Mouse (Mus musculus): ENCODE results near the gene Prr23a1. TPM values are rescaled to one million over a fixed set of nuclear protein-coding genes. Genes with fewer than 3 reads are reported as not detected.
"Not testable (repeated sequence)": the region's sequence is repeated elsewhere in the genome, so short reads cannot be mapped to it uniquely, and the experiment has no call there.

Gene Prr23a1
- polyA plus RNA-seq (2015; fragmentation: Nextera tagmentation; extraction: Ambion mirVana), result not detected in 2 replicates

DNA sequence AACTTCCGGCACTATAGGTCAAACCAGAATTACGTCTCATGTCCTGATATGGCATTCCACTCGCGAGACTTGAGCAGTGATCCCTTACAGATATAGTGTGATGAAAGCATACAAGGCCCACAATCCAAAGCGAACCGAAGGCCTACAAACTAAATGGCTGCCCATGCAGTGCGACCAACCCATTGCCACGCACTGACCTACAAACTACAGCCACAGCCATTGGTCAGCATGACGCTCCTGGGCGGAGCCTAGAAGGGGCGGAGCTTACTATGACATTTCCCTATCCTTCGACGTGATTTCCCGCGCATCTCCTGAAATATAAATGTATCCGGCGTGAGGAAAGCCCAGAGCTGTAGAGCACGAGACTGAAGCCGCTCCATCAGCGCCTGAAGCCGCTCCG, at the start of gene Prr23a1:
TSS of gene Prr23a1 (plus strand) at position 387 of the 400 bp plus-strand sequence.
- Histone ChIP-seq H3K9me3 (no peaks in the 10 kb centered on the region), H3K4me2 (peak within 1 kb of the TSS; percentile 36), H3K9ac (no peak within 1 kb of the TSS), H3K4me3 (peak within 1 kb of the TSS; percentile 14; the same call in 1 of the 2 replicates), H3K27ac (replicated peaks) (no peak within 1 kb of the TSS), H3K4me1 (replicated peaks) (no peaks in the 10 kb centered on the region), H3K27me3 (no peaks in the 10 kb centered on the region), H3K36me3 (no peaks in the 10 kb centered on the region)
- no peak for ATAC-seq (ENCODE audit: low read depth)
- WGBS, result 57% methylated on average over 22 of the region's 22 CpGs

GRCm38 (mm10) chr9:98799021-98799420, 43.3 kb upstream of the Prr23a1 start:
- 48% methylated on average over 1 of the region's 1 CpGs for WGBS
- ATAC-seq (ENCODE audit: low read depth), result no peak
- H3K4me2 ChIP-seq, result no peak overlapping the region
- no peaks in the 10 kb centered on the region for H3K36me3 ChIP-seq
- no peak overlapping the region for H3K27ac ChIP-seq (replicated peaks)
- H3K9me3 ChIP-seq, result no peaks in the 10 kb centered on the region
- H3K27me3 ChIP-seq, result no peaks in the 10 kb centered on the region
- H3K4me1 ChIP-seq (replicated peaks), result no peaks in the 10 kb centered on the region
- H3K9ac ChIP-seq, result no peak overlapping the region
- H3K4me3 ChIP-seq, result no peak overlapping the region

GRCm38 (mm10) chr9:98803971-98804370, 38.3 kb upstream of the Prr23a1 start:
- Histone ChIP-seq H3K4me2 (no peak overlapping the region), H3K9ac (no peak overlapping the region), H3K27me3 (no peaks in the 10 kb centered on the region), H3K4me3 (no peak overlapping the region), H3K36me3 (no peaks in the 10 kb centered on the region), H3K4me1 (replicated peaks) (no peaks in the 10 kb centered on the region), H3K27ac (replicated peaks) (no peak overlapping the region), H3K9me3 (no peaks in the 10 kb centered on the region)
- ATAC-seq (ENCODE audit: low read depth), result no peak
- 67% methylated on average over 12 of the region's 12 CpGs for WGBS

GRCm38 (mm10) chr9:98805511-98805910, 36.8 kb upstream of the Prr23a1 start:
- H3K4me1 ChIP-seq (replicated peaks), result no peaks in the 10 kb centered on the region
- H3K4me3 ChIP-seq, result no peak overlapping the region
- 73% methylated on average over 15 of the region's 15 CpGs for WGBS
- H3K4me2 ChIP-seq, result no peak overlapping the region
- no peak overlapping the region for H3K27ac ChIP-seq (replicated peaks)
- no peaks in the 10 kb centered on the region for H3K27me3 ChIP-seq
- no peak for ATAC-seq (ENCODE audit: low read depth)
- no peaks in the 10 kb centered on the region for H3K36me3 ChIP-seq
- H3K9me3 ChIP-seq, result no peaks in the 10 kb centered on the region
- no peak overlapping the region for H3K9ac ChIP-seq

- H3K4me3 ChIP-seq, result no peak overlapping the region
- 80% methylated on average over 3 of the region's 3 CpGs for WGBS
- no peak overlapping the region for H3K27ac ChIP-seq (replicated peaks)
- H3K9ac ChIP-seq, result no peak overlapping the region
- ATAC-seq (ENCODE audit: low read depth), result no peak
- H3K9me3 ChIP-seq, result no peaks in the 10 kb centered on the region
- H3K4me2 ChIP-seq, result no peak overlapping the region
- no peaks in the 10 kb centered on the region for H3K4me1 ChIP-seq (replicated peaks)
- H3K27me3 ChIP-seq, result no peaks in the 10 kb centered on the region
- H3K36me3 ChIP-seq, result no peaks in the 10 kb centered on the region
Measured at GRCm38 (mm10) chr9:98805934-98806333, 36.4 kb upstream of the Prr23a1 start.

GRCm38 (mm10) chr9:98807631-98808030, 34.7 kb upstream of the Prr23a1 start:
- Histone ChIP-seq H3K27ac (replicated peaks) (no peak overlapping the region), H3K9ac (no peak overlapping the region), H3K4me1 (replicated peaks) (no peaks in the 10 kb centered on the region), H3K4me2 (no peak overlapping the region), H3K27me3 (no peaks in the 10 kb centered on the region), H3K36me3 (no peaks in the 10 kb centered on the region), H3K9me3 (no peaks in the 10 kb centered on the region), H3K4me3 (no peak overlapping the region)
- 86% methylated on average over 8 of the region's 8 CpGs for WGBS
- no peak for ATAC-seq (ENCODE audit: low read depth)

DNA sequence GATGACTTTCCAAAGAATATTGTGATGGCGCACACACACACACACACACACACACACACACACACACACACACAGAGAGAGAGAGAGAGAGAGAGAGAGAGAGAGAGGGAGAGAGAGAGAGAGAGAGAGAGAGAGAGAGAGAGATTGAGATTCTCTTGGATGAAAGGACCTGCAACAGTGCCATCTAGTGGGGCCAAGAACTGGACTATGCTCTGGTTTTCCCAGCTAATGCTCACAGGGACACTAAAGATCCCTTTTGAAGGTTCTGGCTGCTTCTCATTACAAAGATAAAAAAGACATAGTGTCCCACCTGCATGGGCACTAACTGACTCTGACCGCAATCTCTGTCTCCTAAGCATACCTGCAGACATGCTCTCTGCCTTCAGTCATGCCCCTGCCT, 32.8 kb upstream of the Prr23a1 start:
- H3K36me3 ChIP-seq; H3K27ac ChIP-seq (replicated peaks); H3K4me1 ChIP-seq (replicated peaks); H3K4me2 ChIP-seq; H3K4me3 ChIP-seq; ATAC-seq (ENCODE audit: low read depth); H3K9me3 ChIP-seq; H3K27me3 ChIP-seq; H3K9ac ChIP-seq: not testable (repeated sequence)
- 70% methylated on average over 2 of the region's 2 CpGs for WGBS

DNA sequence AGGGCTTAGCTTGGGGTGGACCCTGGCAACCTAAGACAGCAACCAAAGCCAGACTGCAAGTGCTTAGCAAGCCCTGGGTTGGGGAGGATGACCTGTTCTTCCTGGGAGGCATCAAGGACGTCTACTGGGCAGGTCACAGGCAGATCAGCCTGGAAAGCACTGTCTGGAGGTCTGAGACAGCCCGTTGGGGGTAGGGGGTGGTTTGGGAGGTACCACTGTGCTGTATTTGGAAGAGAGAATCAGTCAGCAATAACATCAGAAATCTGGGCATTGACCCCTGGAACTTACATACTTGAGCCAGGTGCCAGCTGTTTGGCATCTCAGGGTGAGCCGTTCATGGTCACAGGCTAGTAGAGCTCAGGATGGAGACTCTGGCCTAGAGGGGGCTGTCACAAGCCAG, 26.2 kb upstream of the Prr23a1 start:
- Histone ChIP-seq H3K27ac (replicated peaks) (no peak overlapping the region), H3K36me3 (no peaks in the 10 kb centered on the region), H3K4me2 (no peak overlapping the region), H3K4me1 (replicated peaks) (no peaks in the 10 kb centered on the region), H3K9ac (no peak overlapping the region), H3K9me3 (no peaks in the 10 kb centered on the region), H3K27me3 (no peaks in the 10 kb centered on the region), H3K4me3 (no peak overlapping the region)
- WGBS, result 78% methylated on average over 3 of the region's 3 CpGs
- no peak for ATAC-seq (ENCODE audit: low read depth)

GRCm38 (mm10) chr9:98817592-98817991, 24.7 kb upstream of the Prr23a1 start:
- Histone ChIP-seq H3K27ac (replicated peaks) (no peak overlapping the region), H3K36me3 (no peaks in the 10 kb centered on the region), H3K9ac (no peak overlapping the region), H3K4me3 (no peak overlapping the region), H3K9me3 (no peaks in the 10 kb centered on the region), H3K4me1 (replicated peaks) (no peaks in the 10 kb centered on the region), H3K4me2 (no peak overlapping the region), H3K27me3 (no peaks in the 10 kb centered on the region)
- 83% methylated on average over 7 of the region's 7 CpGs for WGBS
- no peak for ATAC-seq (ENCODE audit: low read depth)

GRCm38 (mm10) chr9:98818971-98819370, 23.3 kb upstream of the Prr23a1 start:
- 82% methylated on average over 5 of the region's 5 CpGs for WGBS
- no peak overlapping the region for H3K4me3 ChIP-seq
- H3K4me2 ChIP-seq, result no peak overlapping the region
- no peak for ATAC-seq (ENCODE audit: low read depth)
- peaks cover 7% of the 10 kb centered on the region for H3K9me3 ChIP-seq
- no peak overlapping the region for H3K27ac ChIP-seq (replicated peaks)
- no peaks in the 10 kb centered on the region for H3K36me3 ChIP-seq
- H3K27me3 ChIP-seq, result no peaks in the 10 kb centered on the region
- no peaks in the 10 kb centered on the region for H3K4me1 ChIP-seq (replicated peaks)
- no peak overlapping the region for H3K9ac ChIP-seq

- Histone ChIP-seq H3K4me2 (no peak overlapping the region), H3K9ac (no peak overlapping the region), H3K27me3 (no peaks in the 10 kb centered on the region), H3K9me3 (peaks cover 8% of the 10 kb centered on the region), H3K4me1 (replicated peaks) (no peaks in the 10 kb centered on the region), H3K4me3 (no peak overlapping the region), H3K27ac (replicated peaks) (no peak overlapping the region), H3K36me3 (no peaks in the 10 kb centered on the region)
- WGBS, result 92% methylated on average over 2 of the region's 2 CpGs
- no peak for ATAC-seq (ENCODE audit: low read depth)
Measured at GRCm38 (mm10) chr9:98819481-98819880, 22.8 kb upstream of the Prr23a1 start.

DNA sequence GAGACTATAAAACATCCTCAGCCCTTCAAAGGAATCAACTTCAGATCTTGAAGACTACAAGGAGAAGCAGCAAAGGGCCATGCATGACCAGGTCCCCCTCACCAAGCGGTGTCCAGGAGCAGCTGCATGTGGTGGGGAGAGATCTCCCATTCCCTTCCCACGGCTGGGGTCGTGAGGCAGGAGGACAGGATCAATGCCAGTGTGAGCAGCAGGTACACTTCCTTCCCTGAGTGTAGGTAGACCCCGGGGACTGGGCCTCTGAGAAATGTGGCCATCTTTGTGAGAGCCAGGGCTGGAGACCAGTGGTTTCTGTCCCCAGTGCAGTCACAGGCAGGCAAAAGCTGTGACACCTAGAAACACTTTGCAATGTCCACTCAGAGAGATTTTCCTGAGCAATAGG, 21.8 kb upstream of the Prr23a1 start:
- Histone ChIP-seq H3K4me1 (replicated peaks) (no peaks in the 10 kb centered on the region), H3K4me3 (no peak overlapping the region), H3K27me3 (no peaks in the 10 kb centered on the region), H3K9me3 (peaks cover 8% of the 10 kb centered on the region), H3K36me3 (no peaks in the 10 kb centered on the region), H3K9ac (no peak overlapping the region), H3K4me2 (no peak overlapping the region), H3K27ac (replicated peaks) (no peak overlapping the region)
- ATAC-seq (ENCODE audit: low read depth), result no peak
- WGBS, result 90% methylated on average over 4 of the region's 4 CpGs

DNA sequence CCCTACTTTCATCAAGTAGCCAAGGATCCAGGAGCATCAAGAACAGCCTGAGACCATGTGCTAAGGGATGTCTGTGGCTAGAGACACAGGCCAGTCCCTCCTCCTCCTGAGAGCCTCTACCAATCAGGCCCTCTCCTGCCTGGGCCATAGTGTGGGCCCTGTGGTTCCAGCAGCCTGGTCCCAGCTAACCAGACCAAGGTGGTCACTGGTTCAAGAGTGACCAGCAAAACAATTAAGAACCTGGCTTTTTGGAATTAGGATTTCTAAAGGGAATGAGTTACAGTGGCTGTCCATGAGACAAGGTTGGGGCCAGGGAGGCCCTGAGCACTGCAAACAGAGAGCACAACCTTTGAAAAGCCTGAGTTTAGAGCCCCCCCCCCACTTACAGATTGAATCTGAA, 21.2 kb upstream of the Prr23a1 start:
- no peak overlapping the region for H3K4me3 ChIP-seq
- H3K27me3 ChIP-seq, result no peaks in the 10 kb centered on the region
- no peak overlapping the region for H3K4me2 ChIP-seq
- no peaks in the 10 kb centered on the region for H3K4me1 ChIP-seq (replicated peaks)
- peaks cover 8% of the 10 kb centered on the region for H3K9me3 ChIP-seq
- H3K36me3 ChIP-seq, result no peaks in the 10 kb centered on the region
- no peak overlapping the region for H3K9ac ChIP-seq
- ATAC-seq (ENCODE audit: low read depth), result no peak
- no peak overlapping the region for H3K27ac ChIP-seq (replicated peaks)

Data from neural tube, embryonic 13.5 days (tissue).